Mouse (Mus musculus): ENCODE data around the gene Polr2h.
"Not testable (repeated sequence)": the region's sequence is repeated elsewhere in the genome, so short reads cannot be mapped to it uniquely, and the experiment has no call there.

The Polr2h gene

DNA sequence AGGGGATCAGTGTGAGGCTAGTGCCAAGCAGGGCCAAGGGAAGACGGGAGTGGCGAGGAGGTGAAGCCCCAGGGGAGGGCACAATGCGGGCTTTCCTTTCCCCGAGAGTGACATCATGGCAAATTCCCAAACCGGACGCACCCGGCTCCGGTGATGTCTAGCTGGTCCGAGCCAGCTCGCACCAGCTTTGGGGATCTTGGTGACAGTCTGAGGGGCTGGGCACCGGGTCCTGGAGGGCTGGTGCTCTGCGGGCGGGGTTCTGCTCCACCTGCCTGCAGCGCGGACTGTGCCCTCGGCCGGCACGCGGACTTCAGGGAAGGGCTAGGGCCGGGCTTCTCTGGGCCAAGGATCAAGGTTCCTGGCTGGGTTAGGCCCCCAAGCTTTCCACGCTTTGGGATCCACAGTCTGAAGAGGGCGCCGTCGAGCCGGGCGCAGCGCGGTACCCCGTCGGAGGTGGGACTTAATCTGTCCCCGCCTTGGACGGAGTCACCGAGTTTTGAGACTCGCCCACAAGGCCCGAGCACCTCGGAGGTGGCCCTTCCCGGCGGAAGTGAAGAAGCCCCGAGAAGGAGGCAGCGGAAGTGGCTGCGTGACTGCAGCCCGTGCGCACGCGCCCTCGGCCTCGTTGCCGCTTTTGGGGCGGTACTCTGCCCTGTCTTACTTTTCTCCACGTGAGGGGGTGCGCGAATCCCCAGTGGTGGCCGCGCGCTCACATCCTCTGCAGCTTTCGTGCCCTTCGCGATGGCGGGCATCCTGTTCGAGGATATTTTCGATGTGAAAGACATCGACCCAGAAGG, at the start of gene Polr2h, which contains the start of gene Clcn2:
Gene Polr2h (plus strand): TSS at position 485 of the 797 bp plus-strand sequence.
Gene Clcn2 (minus strand): TSS at position 566 of the 797 bp plus-strand sequence.
- DNase-seq: peak; percentile 98

DNA sequence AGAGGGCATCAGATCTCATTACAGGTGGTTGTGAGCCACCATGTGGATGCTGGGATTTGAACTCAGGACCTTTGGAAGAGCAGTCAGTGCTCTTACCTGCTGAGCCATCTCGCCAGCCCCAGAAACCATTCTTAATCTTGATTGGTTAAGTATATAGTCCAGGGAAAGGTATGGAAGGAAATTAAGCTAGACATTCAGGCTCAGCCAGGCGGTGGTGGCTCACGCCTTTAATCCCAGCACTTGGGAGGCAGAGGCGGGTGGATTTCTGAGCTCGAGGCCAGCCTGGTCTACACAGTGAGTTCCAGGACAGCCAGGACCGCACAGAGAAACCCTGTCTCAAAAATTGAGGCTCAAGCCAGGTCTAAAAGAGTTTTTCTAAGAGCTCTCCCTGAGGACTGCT, 49.5 kb upstream of the Polr2h start, which contains the start of gene Eif4g1:
Gene Eif4g1 (plus strand): TSS at position 301 of the 400 bp plus-strand sequence.
- DNase-seq: not testable (repeated sequence)

DNA sequence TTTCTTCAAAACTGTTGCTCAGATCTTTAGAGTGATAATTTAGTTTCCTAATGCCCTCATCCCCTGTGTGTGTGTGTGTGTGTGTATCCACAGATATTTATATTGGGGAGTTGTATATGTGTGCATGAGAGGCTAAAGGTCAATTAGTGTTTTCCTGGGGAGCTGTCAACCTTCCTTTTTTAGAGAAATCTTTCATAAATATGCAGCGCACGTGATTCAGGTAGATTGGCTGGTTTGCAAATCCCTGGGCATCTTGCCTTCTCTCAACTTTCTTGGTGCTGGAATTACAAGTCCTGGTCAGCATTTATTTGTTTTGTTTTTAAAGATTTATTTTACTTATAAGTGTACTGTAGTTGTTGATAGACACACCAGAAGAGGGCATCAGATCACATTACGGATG, 47.2 kb upstream of the Polr2h start:
- no peak for DNase-seq

DNA sequence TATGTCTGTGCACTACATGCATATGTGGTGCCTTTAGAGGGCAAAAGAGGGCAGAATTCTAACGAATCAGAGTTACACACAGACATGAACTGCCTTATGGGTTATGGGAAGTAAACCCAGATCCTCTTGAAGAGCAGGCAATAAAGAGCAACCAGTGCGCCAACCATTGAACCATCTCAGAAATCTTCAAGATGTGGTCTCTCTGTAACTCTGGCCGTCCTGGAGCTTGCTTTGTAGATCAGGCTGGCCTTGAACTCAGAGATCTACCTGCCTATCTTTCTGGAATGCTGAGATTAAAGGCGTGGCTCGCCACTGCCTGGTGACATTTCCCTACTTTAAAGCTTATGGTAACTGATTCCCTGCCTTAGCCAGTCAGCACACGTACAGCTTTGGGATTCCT, 45.6 kb upstream of the Polr2h start:
- DNase-seq: no peak

DNA sequence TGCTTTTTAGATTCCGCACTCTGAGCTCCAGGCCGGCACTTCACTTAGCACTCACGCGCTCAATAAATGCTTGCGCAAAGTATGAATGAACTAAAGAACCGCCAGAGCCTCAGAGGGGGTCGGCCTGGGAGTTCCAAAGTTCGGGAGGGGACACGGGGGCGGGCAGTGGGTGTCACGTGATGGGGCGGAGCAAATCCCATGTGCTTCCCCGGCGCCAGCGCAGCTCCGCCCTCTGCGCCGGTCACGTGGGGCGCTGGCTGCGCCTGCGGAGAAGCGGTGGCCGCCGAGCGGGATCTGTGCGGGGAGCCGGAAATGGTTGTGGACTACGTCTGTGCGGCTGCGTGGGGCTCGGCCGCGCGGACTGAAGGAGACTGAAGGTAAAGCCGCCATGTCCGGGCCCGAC, 45.0 kb upstream of the Polr2h start:
- DNase-seq: peak; percentile 97

DNA sequence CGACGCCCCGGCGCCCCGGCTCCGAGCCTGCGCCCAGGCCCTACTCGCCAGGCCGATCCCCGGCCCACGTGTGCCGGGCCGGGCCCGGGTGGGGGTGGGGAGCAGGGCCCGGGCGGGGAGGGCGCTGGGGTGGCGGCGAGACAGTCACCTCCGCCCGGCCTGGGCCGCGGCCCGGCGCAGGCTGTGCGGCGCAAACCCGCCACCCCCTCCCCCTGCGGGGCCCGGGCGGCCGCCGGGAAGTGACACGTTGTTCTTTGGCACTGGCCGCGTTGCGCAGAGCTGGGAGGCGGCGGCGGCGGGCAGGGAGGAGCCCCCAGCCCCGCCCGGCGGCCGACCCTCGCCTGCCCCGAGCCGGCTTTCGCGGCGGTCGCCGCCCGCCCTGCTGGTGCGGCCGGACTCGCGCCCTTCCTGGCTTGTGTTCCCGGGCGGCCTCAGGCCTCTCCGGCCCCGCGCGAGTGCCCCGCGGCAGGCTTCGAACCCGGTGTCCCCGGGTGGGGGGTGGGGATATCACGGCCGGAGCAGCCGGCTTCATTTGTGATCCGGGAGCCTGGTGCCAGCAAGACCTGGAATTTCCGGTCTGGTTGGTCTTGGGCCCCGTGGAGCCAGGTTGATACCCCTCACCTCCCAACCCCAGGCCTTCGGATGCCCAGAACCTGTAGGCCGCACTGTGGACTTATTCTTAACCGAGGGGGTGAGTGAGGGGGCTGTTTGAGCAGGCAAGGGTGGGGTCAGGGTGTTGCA, 44.3 kb upstream of the Polr2h start:
- DNase-seq: peak; percentile 77

DNA sequence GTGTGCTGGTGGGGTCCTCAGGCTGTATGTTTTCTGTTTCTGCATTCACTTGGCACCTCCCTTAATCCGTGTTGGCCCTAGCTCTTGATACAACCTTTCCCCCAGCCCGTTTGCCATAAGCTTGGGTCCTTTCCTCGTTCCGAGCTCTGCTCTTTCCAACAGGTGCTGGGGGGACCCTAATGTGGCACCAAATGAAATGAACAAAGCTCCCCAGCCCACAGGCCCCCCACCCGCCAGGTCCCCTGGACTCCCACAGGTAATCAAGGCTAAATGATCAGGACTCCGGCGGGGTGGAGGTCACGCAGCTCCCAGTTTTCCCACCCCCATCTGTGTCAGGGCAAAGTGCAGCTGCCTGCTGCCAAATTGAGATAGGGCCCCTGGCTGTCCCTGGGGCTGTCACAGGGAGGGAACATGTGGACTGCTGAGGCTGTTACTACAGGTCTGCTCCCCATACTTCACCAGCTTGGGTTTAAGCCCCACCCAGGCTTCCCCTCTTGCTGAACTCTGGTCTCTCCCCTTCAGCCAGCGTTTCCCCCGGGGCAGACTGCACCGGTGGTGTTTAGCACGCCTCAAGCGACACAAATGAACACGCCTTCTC, 43.7 kb upstream of the Polr2h start:
- peak; percentile 59 for DNase-seq

DNA sequence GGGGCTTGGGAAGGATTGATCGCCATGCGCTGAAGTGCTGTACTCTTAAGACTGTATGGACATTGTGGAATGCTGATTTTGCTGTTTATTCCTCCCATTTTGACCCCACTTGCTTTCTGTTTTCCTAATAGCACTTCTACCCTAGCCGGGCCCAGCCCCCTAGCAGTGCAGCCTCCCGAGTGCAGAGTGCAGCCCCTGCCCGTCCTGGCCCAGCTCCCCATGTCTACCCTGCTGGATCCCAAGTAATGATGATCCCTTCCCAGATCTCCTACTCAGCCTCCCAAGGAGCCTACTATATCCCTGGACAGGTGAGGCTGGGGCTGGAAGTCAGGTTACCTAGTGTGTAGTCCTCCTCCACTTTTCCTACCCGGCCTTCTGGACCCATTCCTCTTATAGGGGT, 42.3 kb upstream of the Polr2h start:
- no peak for DNase-seq

DNA sequence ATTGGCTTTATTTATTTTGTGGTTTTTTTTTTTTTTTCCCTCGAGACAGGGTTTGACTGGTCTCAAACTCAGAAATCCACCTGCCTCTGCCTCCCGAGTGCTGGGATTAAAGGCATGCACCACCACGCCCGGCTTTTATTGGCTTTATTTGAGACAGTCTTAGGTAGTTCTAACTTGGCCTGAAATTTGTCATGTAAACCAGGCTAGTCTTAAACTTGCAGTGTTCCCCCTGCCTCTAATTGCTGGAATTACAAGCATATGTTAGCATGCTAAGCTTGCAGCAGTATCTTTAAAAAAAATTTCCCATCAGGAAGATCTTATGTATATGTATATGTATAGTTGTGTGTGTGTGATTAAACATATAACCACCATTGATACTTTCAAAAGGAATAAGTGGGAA, 40.8 kb upstream of the Polr2h start:
- no peak for DNase-seq

DNA sequence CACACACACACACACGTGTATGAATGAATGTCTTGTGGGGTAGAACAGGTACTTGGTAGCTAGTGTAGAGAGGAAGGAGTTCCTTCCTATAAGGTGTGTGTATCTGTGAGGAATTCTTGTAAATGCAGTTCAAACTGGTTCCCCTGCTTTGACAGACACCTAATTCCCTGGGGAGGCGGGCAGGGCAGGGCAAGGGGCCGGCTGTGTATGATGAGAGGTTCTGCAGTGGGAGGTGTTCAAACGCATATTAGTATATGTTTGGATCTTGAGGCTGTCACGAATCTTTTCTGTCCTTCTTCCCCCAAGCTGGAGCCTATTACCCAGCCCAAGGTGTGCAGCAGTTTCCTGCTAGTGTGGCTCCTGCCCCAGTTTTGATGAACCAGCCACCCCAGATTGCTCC, 40.1 kb upstream of the Polr2h start:
- DNase-seq: no peak

DNA sequence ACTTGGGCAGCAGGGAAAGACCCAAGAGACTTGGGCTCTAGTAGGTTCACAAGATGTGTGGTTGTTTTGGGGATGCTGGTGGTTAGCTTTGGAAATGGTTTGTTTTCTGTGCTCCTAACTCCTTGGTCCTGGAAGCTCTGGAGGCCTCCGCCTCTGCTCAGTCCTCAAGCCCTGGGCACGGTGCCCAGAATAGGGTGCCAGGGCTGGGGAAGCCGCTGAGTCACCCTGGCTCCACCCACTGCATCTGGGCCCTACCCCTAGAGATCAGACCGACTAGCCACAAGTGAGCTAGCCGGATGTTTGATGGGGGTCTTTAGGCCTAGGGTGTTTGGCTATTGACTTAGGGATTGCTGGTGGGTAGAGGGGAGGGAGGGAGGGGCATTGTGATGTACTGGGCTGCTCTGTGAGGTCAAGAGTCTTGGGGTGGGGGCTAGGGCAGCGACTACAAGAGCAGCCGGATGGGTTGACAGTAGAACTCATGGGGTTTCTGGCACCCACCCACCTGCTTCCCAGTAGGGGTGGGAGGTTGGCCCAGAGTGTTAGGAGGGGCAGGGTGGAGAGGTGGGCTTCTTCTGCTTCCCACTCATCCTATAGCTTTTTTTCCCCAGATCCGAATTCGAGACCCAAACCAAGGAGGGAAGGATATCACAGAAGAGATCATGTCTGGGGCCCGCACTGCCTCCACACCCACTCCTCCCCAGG, 39.3 kb upstream of the Polr2h start:
- DNase-seq: no peak

DNA sequence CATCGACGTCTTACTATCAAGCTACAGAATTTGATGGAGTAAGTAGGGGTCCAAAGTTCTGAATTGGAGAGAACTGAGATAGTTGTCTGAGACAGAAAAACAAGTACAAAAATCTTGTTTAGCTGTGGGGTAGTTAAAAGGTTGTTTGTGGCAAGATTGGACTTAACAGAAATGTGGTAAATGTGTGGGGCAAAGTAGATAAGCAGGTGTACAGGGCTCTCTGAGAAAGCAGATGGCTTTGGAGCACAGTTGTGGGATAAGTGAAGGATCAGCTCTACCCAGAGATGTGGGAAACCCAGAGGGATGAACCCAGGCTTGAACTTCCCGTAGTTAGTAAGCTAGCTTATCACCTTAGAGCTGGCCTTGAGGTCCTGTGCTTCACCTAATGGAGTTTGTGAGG, 26.7 kb upstream of the Polr2h start:
- DNase-seq: no peak

DNA sequence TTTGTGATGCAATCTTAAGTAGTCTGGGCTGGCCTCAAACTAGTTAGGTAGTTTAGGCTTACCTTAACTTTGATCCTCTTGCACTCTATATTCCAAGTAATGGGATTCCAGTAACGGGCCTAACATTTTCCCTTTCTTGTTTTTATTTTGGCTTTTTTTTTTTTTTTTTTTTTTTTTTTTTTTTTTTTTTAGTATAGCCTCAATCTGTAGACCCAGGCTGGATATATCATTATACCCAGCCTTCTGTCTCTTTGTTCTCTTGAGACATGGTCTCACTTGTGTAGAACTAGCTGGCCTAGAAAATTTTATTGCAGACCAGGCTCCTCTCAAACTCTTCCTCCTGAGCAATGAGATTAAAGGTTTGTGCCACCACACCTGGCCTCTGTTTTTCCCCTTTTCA, 25.8 kb upstream of the Polr2h start:
- DNase-seq: no peak

DNA sequence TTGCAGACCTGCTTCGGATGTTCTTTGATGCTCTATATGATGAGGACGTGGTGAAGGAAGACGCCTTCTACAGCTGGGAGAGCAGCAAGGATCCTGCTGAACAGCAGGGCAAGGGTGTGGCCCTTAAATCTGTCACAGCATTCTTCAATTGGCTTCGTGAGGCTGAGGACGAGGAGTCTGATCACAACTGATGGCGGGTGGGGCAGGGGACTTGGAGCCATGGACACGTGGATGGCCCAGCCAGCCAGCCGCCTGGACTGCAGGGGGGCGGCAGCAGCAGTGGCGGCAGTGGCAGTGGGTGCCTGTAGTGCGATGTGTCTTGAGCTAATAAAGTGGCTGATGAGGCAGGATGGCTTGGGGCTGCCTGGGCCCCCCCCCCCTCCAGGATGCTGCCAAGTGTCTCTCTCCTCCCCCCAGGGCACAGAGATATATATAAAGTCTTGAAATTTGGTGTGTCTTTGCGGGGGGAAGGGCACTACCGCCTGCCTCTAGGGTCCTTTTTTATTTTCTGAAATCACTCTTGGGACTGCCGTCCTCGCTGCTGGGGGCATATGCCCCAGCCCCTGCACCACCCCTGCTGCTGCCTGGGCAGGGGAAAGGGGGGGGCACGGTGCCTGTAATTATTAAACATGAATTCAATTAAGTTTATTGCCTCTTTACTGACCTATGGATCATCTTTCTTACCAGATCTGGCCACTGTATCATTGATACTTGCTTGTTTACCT, 25.1 kb upstream of the Polr2h start:
- no peak for DNase-seq

DNA sequence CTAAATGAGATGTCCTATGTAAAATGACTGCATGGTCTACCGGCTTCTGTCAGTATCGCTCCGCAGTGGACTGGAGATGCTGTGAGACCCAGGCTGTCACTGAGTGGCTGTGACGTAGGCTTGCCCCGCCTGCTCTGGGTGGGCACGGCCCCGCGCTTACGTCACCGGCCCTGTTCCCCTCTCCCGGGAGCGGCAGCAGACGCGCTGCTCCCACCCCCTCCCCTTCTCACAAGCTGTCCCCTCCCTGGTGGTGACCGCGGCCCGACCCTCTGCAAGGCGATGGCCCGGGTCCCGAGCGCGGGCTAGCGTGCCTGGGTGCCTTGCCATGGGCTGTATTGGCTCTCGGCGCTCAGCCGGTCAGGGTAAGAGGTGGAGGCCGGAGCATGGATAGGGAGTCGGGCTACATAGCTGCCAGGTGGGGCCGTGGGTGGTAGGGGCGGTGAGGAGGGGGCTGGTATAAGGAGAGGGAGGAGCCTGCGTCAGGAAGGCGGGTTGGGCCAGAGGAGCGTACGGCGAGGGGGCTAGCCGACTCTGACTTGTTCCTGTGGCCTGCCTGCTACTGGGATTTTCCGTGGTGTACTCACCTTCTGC, 24.3 kb upstream of the Polr2h start, which contains the start of gene Fam131a:
Gene Fam131a (plus strand): TSS at position 131 of the 591 bp plus-strand sequence.
- DNase-seq: peak; percentile 85

DNA sequence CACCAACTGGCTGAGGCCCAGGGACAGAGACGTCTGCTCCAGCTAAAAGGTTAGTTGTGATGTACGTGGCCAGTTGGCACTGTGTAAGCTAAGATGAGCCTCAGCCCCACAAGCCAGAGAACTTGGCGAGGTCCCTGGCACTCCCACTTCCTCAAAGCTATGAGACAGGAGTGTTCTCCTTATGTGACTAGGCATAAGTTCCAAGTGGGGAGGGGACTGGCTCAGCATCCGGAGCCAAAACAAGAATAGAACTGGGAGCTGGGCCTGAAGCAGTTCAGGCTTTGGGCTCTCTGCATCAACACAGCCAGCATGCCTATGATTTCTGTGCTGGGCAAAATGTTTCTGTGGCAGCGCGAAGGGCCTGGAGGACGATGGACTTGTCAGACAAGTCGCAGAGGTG, 22.7 kb upstream of the Polr2h start:
- no peak for DNase-seq

DNA sequence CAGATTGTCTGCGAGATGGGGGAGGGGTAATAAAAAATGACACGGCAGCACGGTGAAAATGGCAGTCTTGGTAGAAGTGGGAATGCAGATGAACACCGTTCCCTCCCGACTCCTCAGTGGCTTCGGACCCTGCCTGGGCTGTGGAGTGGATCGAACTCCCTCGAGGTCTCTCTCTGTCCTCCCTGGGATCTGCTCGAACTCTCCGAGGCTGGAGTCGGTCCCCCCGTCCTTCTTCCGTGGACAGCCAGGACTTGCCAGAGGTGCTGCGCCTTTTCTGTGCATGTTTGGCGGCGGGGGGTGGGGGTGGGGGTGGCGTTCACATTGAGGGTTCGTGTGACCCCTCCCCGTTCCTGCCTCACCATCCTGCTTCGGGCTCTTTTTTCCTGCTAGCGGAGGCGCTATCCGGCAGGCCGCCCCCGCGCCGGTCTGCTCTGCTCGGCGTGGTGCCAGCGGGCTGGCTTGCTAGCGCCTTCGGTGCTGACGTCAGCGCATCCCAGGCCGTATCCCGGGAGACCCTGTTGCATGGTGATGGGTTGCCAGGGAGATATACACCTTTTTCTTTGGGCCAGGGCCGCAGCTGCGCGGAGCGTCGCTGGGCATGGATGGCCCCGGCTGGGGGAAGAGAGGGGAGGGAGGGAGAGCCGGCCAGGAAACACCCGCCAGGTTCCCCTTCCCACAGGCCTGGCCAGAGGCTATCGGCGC, 21.7 kb upstream of the Polr2h start:
- DNase-seq: peak; percentile 46

DNA sequence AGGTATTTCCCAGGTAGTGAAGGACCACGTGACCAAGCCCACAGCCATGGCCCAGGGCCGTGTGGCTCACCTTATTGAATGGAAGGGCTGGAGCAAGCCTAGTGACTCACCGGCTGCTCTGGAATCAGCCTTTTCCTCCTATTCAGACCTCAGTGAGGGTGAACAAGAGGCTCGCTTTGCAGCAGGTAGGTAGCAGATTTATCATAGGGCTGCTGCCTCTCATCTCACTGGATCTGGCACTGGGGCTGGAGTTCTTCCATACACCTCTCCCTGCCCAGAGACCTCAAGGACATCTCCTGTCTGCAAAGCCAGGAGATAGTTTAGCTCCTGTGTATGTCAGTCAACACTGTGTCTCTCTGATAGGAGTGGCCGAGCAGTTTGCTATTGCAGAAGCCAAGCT, 18.2 kb upstream of the Polr2h start:
- no peak for DNase-seq

DNA sequence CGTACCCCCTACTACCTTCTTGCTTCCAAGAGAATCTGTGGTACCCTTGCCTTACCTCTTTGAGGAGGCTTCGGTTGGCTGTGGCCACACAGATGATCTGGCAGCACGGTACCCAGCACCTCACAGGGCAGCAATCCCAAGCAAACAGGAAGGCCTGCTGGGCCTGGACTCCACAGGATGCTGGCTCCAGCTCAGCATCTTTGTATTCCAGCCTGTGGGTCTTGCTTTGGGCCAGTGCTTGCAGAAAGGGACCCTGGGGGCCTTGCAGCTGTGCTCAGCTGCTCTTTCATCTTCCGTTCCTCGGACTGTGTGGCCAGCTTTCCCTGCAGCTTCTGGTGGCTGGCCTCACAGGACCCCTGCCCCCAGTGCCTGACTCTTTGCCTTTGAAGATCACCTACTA, 17.4 kb upstream of the Polr2h start:
- DNase-seq: no peak

DNA sequence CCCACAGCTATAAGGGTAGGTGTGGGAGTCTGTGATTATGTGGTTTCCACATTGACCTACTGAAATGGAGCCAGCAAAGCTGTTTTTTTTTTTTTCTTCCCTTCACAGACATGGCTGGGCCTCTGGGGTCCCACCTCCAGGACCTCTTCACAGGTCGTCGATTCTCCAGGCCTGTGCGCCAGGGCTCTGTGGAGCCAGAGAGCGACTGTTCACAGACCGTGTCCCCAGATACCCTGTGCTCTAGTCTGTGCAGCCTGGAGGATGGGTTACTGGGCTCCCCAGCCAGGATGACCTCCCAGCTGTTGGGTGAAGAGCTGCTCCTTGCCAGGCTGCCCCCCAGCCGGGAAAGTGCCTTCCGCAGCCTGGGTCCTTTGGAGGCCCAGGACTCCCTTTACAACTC, 16.1 kb upstream of the Polr2h start:
- DNase-seq: no peak

Measured in thymus, postnatal 4 days (tissue).